ENCODE assay signal across 22 mouse cellular contexts in the genomic region with DNA sequence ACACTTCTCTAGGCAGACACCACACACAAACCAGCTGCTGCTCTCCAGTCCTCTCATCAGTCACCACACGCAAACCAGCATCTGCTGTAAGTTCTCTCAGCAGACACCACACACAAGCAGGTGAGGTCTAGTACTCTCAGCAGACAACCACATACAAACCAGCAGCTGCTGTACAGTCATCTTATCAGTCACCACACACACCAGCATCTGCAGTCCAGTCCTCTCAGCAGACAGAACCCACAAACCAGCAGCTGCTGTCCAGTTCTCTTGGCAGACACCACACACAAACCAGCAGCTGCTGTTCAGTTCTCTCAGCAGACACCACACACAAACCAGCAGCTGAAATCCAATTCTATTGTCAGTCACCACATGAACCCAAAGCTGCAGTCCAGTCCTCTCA. TPM values are rescaled to one million over a fixed set of nuclear protein-coding genes. Genes with fewer than 3 reads are reported as not detected.
A peak's percentile ranks its signal among the peaks of the same experiment; 100 is the strongest.
DNase-seq lines count a peak whose midpoint lies in the region; ATAC-seq and TF ChIP-seq lines count a peak whose summit lies in the region.
"Had no signal": no experiment of that assay in that cellular context is flagged by ENCODE, and none has a peak within 500 bp of the region (broad histone marks: within the 10 kb centered on the region; RNA-seq: fewer than 3 reads in every experiment).

No protein-coding gene starts in this region.

- H3K36me3 ChIP-seq in midbrain, postnatal 0 days (ENCODE audit: insufficient read depth, low read length) = peaks cover 17% of the 10 kb centered on the region

- DNase-seq in cerebellum, adult 2 months = no peak
- no peak for DNase-seq in cerebellum, adult 11 months
- DNase-seq in heart, adult 11 months = peak; percentile 34
- no peak for DNase-seq in heart, postnatal 10 days
- DNase-seq in 416B (ENCODE audit: low read depth) = peak; percentile 34
- DNase-seq in urinary bladder, postnatal 25 days (ENCODE audit: low spot score) = no peak
- no peak for DNase-seq in midbrain, postnatal 0 days (ENCODE audit: low spot score)
- DNase-seq: adrenal gland, postnatal 10 days; cerebellum, adult 18-20 months; cerebellum, postnatal 10 days; gastrocnemius, adult 2 months; gastrocnemius, postnatal 25 days; heart, postnatal 4 days had no signal

- no peaks in the 10 kb centered on the region for H3K9me3 ChIP-seq in midbrain, postnatal 0 days (ENCODE audit: low read length)
- H3K9me3 ChIP-seq: embryonic facial prominence, embryonic 13.5 days; heart, embryonic 13.5 days; hindbrain, embryonic 12.5 days had no signal

- intact Hi-C loops in heart, postnatal 10 days (cut with DNase I) = no loop called here

- ATAC-seq in megakaryocyte progenitor cell, adult 5-6 weeks (replicated peaks; ENCODE audit: poor library complexity) = peak; percentile 34; the same call in 1 of the 2 replicates
- ATAC-seq in midbrain, postnatal 0 days (ENCODE audit: low FRiP score) = no peak
- ATAC-seq: CD4-positive, CD25-positive, alpha-beta regulatory T cell, adult 4 months; hindbrain, embryonic 16.5 days; inflammation-experienced regulatory T-cells, adult 6 months; intestine, postnatal 0 days had no signal

- no peak overlapping the region for H3K4me2 ChIP-seq in midbrain, postnatal 0 days (ENCODE audit: low read depth, low read length, poor library complexity, severe bottlenecking)
- H3K4me2 ChIP-seq: embryonic facial prominence, embryonic 13.5 days; heart, embryonic 13.5 days; hindbrain, embryonic 12.5 days had no signal

- no peak overlapping the region for H3K9ac ChIP-seq in midbrain, postnatal 0 days (replicated peaks; ENCODE audit: low read length, poor library complexity, severe bottlenecking)
- H3K9ac ChIP-seq: embryonic facial prominence, embryonic 13.5 days; heart, embryonic 13.5 days; hindbrain, embryonic 12.5 days had no signal

- 81% methylated on average over 1 of the region's 1 CpGs for WGBS in cerebellum, adult 2 months
- WGBS in midbrain, postnatal 0 days = 95% methylated on average over 1 of the region's 1 CpGs

- H3K27me3 ChIP-seq in cerebellum, adult 2 months (ENCODE audit: control insufficient read depth, insufficient read depth, low read length) = no peaks in the 10 kb centered on the region; the same call in 1 of the 2 replicates
- no peaks in the 10 kb centered on the region for H3K27me3 ChIP-seq in midbrain, postnatal 0 days (ENCODE audit: insufficient read depth, low read length)
- H3K27me3 ChIP-seq: embryonic facial prominence, embryonic 13.5 days; heart, embryonic 13.5 days; hindbrain, embryonic 12.5 days had no signal

- H3K27ac ChIP-seq in cerebellum, adult 2 months (ENCODE audit: insufficient read depth, low read length) = peak overlapping the region; percentile 6; the same call in 1 of the 2 replicates
- H3K27ac ChIP-seq in midbrain, postnatal 0 days (ENCODE audit: low read depth, low read length) = no peak overlapping the region
- H3K27ac ChIP-seq: embryonic facial prominence, embryonic 13.5 days; gastrocnemius, adult 2 months; heart, embryonic 13.5 days; hindbrain, embryonic 12.5 days had no signal

- TF ChIP-seq CTCF in cerebellum, adult 2 months (IDR thresholded peaks at IDR 0.05; ENCODE audit: borderline replicate concordance, insufficient read depth, low read depth, low read length) = no peak
- TF ChIP-seq CTCF in midbrain, postnatal 0 days (IDR thresholded peaks at IDR 0.05) = no peak

- no peaks in the 10 kb centered on the region for H3K4me1 ChIP-seq in cerebellum, adult 2 months (ENCODE audit: control insufficient read depth, insufficient read depth, low read length)
- H3K4me1 ChIP-seq in midbrain, postnatal 0 days (ENCODE audit: insufficient read depth, low read length) = no peaks in the 10 kb centered on the region
- H3K4me1 ChIP-seq: embryonic facial prominence, embryonic 13.5 days; heart, embryonic 13.5 days; hindbrain, embryonic 12.5 days had no signal

- TF ChIP-seq POLR2A in cerebellum, adult 2 months (IDR thresholded peaks at IDR 0.05; ENCODE audit: borderline replicate concordance, insufficient read depth, low read length) = no peak

- no peak overlapping the region for H3K4me3 ChIP-seq in cerebellum, adult 2 months (replicated peaks; ENCODE audit: insufficient read depth, low read depth, low read length)
- H3K4me3 ChIP-seq in midbrain, postnatal 0 days (ENCODE audit: low read depth, low read length) = no peak overlapping the region
- H3K4me3 ChIP-seq: embryonic facial prominence, embryonic 13.5 days; erythroblast, embryonic 14.5 days; gastrocnemius, adult 2 months; heart, embryonic 13.5 days; hindbrain, embryonic 12.5 days had no signal

RNA-seq across cellular contexts. Expression of gene Zfp940, which starts 16.7 kb away (rescaled TPM):
- polyA plus RNA-seq in cerebellum, adult 2 months (2012; rRNA removed) = 10.6 and 10.8 TPM in 2 replicates
- total RNA-seq in heart, postnatal 10 days (2021) = under 1 TPM; 0.37 to 0.48 TPM
- 3.3 TPM in 2 replicates for total RNA-seq in megakaryocyte progenitor cell, adult 5-6 weeks (2015)
- 4.0 and 5.2 TPM in 2 replicates for total RNA-seq in megakaryocyte progenitor cell, adult 5-6 weeks (2017)
- total RNA-seq in midbrain, postnatal 0 days (2014; rRNA removed) = 11.7 and 12.3 TPM in 2 replicates
- 12.7 and 13.1 TPM in 2 replicates for polyA plus RNA-seq in midbrain, postnatal 0 days (2015; fragmentation: Nextera tagmentation; extraction: Ambion mirVana)
- polyA plus RNA-seq: erythroblast, embryonic 14.5 days had no signal

RNA-seq across cellular contexts. Expression of gene Zfp790, which starts 20.9 kb away (rescaled TPM):
- polyA plus RNA-seq in cerebellum, adult 2 months (2012; rRNA removed) = 10.7 and 11.1 TPM in 2 replicates
- total RNA-seq in heart, postnatal 10 days (2021) = 10 to 100 TPM; 12.0 to 14.1 TPM
- 4.8 and 5.7 TPM in 2 replicates for total RNA-seq in megakaryocyte progenitor cell, adult 5-6 weeks (2015)
- 9.4 and 10.0 TPM in 2 replicates for total RNA-seq in megakaryocyte progenitor cell, adult 5-6 weeks (2017)
- 10.7 and 16.3 TPM in 2 replicates for total RNA-seq in midbrain, postnatal 0 days (2014; rRNA removed)
- 11.7 and 11.9 TPM in 2 replicates for polyA plus RNA-seq in midbrain, postnatal 0 days (2015; fragmentation: Nextera tagmentation; extraction: Ambion mirVana)

RNA-seq across cellular contexts. Expression of gene Zfp420, which starts 23.0 kb away (rescaled TPM):
- 12.7 and 13.6 TPM in 2 replicates for polyA plus RNA-seq in cerebellum, adult 2 months (2012; rRNA removed)
- 1 to 10 TPM; 3.1 to 3.8 TPM for total RNA-seq in heart, postnatal 10 days (2021)
- 4.5 and 7.4 TPM in 2 replicates for total RNA-seq in megakaryocyte progenitor cell, adult 5-6 weeks (2015)
- 0.96 and 2.9 TPM in 2 replicates for total RNA-seq in megakaryocyte progenitor cell, adult 5-6 weeks (2017)
- 20.4 and 24.5 TPM in 2 replicates for total RNA-seq in midbrain, postnatal 0 days (2014; rRNA removed)
- polyA plus RNA-seq in midbrain, postnatal 0 days (2015; fragmentation: Nextera tagmentation; extraction: Ambion mirVana) = 14.7 and 16.2 TPM in 2 replicates
- polyA plus RNA-seq: erythroblast, embryonic 14.5 days had no signal

RNA-seq across cellular contexts. Expression of gene Zfp30, which starts 53.0 kb away (rescaled TPM):
- 9.8 and 10.4 TPM in 2 replicates for polyA plus RNA-seq in cerebellum, adult 2 months (2012; rRNA removed)
- total RNA-seq in heart, postnatal 10 days (2021) = 1 to 10 TPM; 7.3 to 7.9 TPM
- 0.37 and 0.78 TPM in 2 replicates for total RNA-seq in megakaryocyte progenitor cell, adult 5-6 weeks (2015)
- total RNA-seq in megakaryocyte progenitor cell, adult 5-6 weeks (2017) = 0.17 TPM in 1 of 2 replicates, not detected in the other
- total RNA-seq in midbrain, postnatal 0 days (2014; rRNA removed) = 11.5 and 12.2 TPM in 2 replicates
- 12.5 and 13.2 TPM in 2 replicates for polyA plus RNA-seq in midbrain, postnatal 0 days (2015; fragmentation: Nextera tagmentation; extraction: Ambion mirVana)

Comparison
In these comparisons a context has a peak if more than half of its experiments do, and no peak if none do; other contexts are left out.
1. DNase-seq: peak in heart, adult 11 months (single experiment) and 416B (single experiment); none in cerebellum, adult 2 months (0 of 2), cerebellum, adult 11 months (single experiment), heart, postnatal 10 days (0 of 2), urinary bladder, postnatal 25 days (single experiment) and midbrain, postnatal 0 days (single experiment).